Mouse (Mus musculus) heart, postnatal 0 days (tissue): ENCODE results near the gene Cyp2c23. TPM values are rescaled to one million over a fixed set of nuclear protein-coding genes. Genes with fewer than 3 reads are reported as not detected.

ENCODE experiments used
- ATAC-seq: fragments of 200-750 bp; cut with Nextera tagmentation; 2 replicates; pipeline ENCODE4 v1.8.0; 2017; ENCODE audit warnings: low read depth, moderate number of reproducible peaks, moderate library complexity; ENCODE audit not compliant: insufficient read depth
- DNase-seq: peaks from one replicate; pipeline ENCODE4 v3.0.0-alpha.2; 2016; ENCODE audit warnings: low spot score
- H3K27ac ChIP-seq: fragments of 300-500 bp; sonication (generic); 2 replicates; pipeline ENCODE4 v1.5.1; 2014; ENCODE audit warnings: low read depth, mild to moderate bottlenecking
- H3K27me3 ChIP-seq: fragments of 300-500 bp; sonication (generic); 2 replicates; pipeline ENCODE4 v1.6.1; 2014; ENCODE audit warnings: low read length, mixed read lengths; ENCODE audit not compliant: control insufficient read depth, insufficient read depth
- H3K36me3 ChIP-seq: fragments of 300-500 bp; sonication (generic); replicated peaks from 2 replicates; pipeline ENCODE4 v1.6.1; 2014; ENCODE audit warnings: low read length, mixed read lengths; ENCODE audit not compliant: control insufficient read depth, insufficient read depth
- H3K4me1 ChIP-seq: fragments of 300-500 bp; sonication (generic); 2 replicates; pipeline ENCODE4 v1.6.1; 2014; ENCODE audit warnings: antibody characterized with exemption; ENCODE audit not compliant: control insufficient read depth, insufficient read depth
- H3K4me2 ChIP-seq: fragments of 300-500 bp; sonication (generic); 2 replicates; pipeline ENCODE4 v1.6.1; 2014; ENCODE audit warnings: low read depth, mild to moderate bottlenecking, low read length, moderate library complexity
- H3K4me3 ChIP-seq: fragments of 300-500 bp; sonication (generic); 2 replicates; pipeline ENCODE4 v1.5.1; 2014; ENCODE audit warnings: low read depth, low read length
- H3K9ac ChIP-seq: fragments of 300-500 bp; sonication (generic); replicated peaks from 2 replicates; pipeline ENCODE4 v1.6.1; 2014; ENCODE audit warnings: low read depth, low read length, mixed read lengths
- H3K9me3 ChIP-seq: fragments of 300-500 bp; sonication (generic); replicated peaks from 2 replicates; pipeline ENCODE4 v1.6.1; 2016; ENCODE audit warnings: low read length; ENCODE audit not compliant: control insufficient read depth
- CTCF ChIP-seq: IDR thresholded peaks from 2 replicates; pipeline ENCODE4 v1.5.1; 2016; ENCODE audit warnings: antibody characterized with exemption, control low read depth, low read depth
- EP300 ChIP-seq: IDR thresholded peaks from 2 replicates; pipeline ENCODE4 v1.6.1; 2016; ENCODE audit warnings: antibody characterized with exemption, low read depth
- WGBS: fragments of 180-500 bp; shearing (Covaris S2); extraction: QIAGEN DNeasy Blood & Tissue Kit; methylation state at CpG from one replicate; pipeline ENCODE4 v1.1.7; 2014; 5-methylcytosine and 5-hydroxymethylcytosine counted together
- polyA plus RNA-seq: library from polyadenylated mRNA; unstranded; fragments of >200 nt; fragmentation: Nextera tagmentation; extraction: Ambion mirVana; gene quantifications from 2 replicates; pipeline ENCODE4 v1.2.1, GENCODE M21; 2015
- total RNA-seq: library from RNA; depleted of rRNA; stranded (reverse); fragments of >200 nt; gene quantifications from 2 replicates; pipeline ENCODE4 v1.2.3, GENCODE M21; 2014; ENCODE audit warnings: low replicate concordance; rRNA removed

Gene Cyp2c23
- total and polyA plus RNA-seq, 2 experiments from 2014 or later: not detected

GRCm38 (mm10) chr19:43957881-43958280, 71.1 kb downstream of the Cyp2c23 start:
- Histone ChIP-seq H3K27me3 (no peaks in the 10 kb centered on the region), H3K4me2 (no peak overlapping the region), H3K4me1 (no peaks in the 10 kb centered on the region), H3K27ac (no peak overlapping the region), H3K4me3 (no peak overlapping the region), H3K9me3 (no peaks in the 10 kb centered on the region), H3K36me3 (no peaks in the 10 kb centered on the region), H3K9ac (no peak overlapping the region)
- WGBS: 65% methylated on average over 4 of the region's 4 CpGs
- DNase-seq: no peak
- ATAC-seq: no peak
- no peak for TF ChIP-seq EP300
- no peak for TF ChIP-seq CTCF

- ATAC-seq (no peak), DNase-seq (no peak)
- Histone ChIP-seq H3K36me3 (no peaks in the 10 kb centered on the region), H3K4me3 (no peak overlapping the region), H3K4me2 (no peak overlapping the region), H3K4me1 (no peaks in the 10 kb centered on the region), H3K27me3 (no peaks in the 10 kb centered on the region), H3K9me3 (no peaks in the 10 kb centered on the region), H3K27ac (no peak overlapping the region), H3K9ac (no peak overlapping the region)
- TF ChIP-seq CTCF (no peak), EP300 (no peak)
- WGBS: 24% methylated on average over 4 of the region's 4 CpGs
These were observed 71.6 kb downstream of the Cyp2c23 start for GRCm38 (mm10) chr19:43957402-43957801.

GRCm38 (mm10) chr19:43955266-43955665, 73.7 kb downstream of the Cyp2c23 start:
- Histone ChIP-seq H3K4me3 (no peak overlapping the region), H3K27me3 (no peaks in the 10 kb centered on the region), H3K4me1 (no peaks in the 10 kb centered on the region), H3K4me2 (no peak overlapping the region), H3K9ac (no peak overlapping the region), H3K36me3 (no peaks in the 10 kb centered on the region), H3K27ac (no peak overlapping the region), H3K9me3 (no peaks in the 10 kb centered on the region)
- WGBS: 74% methylated on average over 5 of the region's 5 CpGs
- ATAC-seq (no peak), DNase-seq (no peak)
- no peak for TF ChIP-seq EP300
- TF ChIP-seq CTCF: no peak

Other genes with a start within 250 kb of the Cyp2c23 start
- gene Abcc2, start 247.0 kb downstream of the Cyp2c23 start, total RNA-seq: not detected in 2 replicates
- gene Abcc2, start 247.0 kb downstream of the Cyp2c23 start, polyA plus RNA-seq: not detected in 2 replicates
- gene Dnmbp, start 89.0 kb downstream of the Cyp2c23 start, total RNA-seq: 12.3 and 12.4 TPM in 2 replicates
- gene Dnmbp, start 89.0 kb downstream of the Cyp2c23 start, polyA plus RNA-seq: 5.8 and 6.0 TPM in 2 replicates
- not detected in 2 replicates for gene Cpn1, start 42.7 kb downstream of the Cyp2c23 start, total RNA-seq
- 0.12 and 0.15 TPM in 2 replicates for gene Cpn1, start 42.7 kb downstream of the Cyp2c23 start, polyA plus RNA-seq
- gene Erlin1, start 40.6 kb upstream of the Cyp2c23 start, total RNA-seq: 2.4 and 3.4 TPM in 2 replicates
- gene Erlin1, start 40.6 kb upstream of the Cyp2c23 start, polyA plus RNA-seq: 6.1 and 7.0 TPM in 2 replicates
- 14.7 and 47.1 TPM in 2 replicates for gene Chuk, start 78.3 kb upstream of the Cyp2c23 start, total RNA-seq
- 19.3 TPM in 2 replicates for gene Chuk, start 78.3 kb upstream of the Cyp2c23 start, polyA plus RNA-seq
- gene Cwf19l1, start 106.7 kb upstream of the Cyp2c23 start, total RNA-seq: 12.5 and 16.0 TPM in 2 replicates
- gene Cwf19l1, start 106.7 kb upstream of the Cyp2c23 start, polyA plus RNA-seq: 9.8 and 10.7 TPM in 2 replicates
- gene Bloc1s2, start 117.2 kb upstream of the Cyp2c23 start, total RNA-seq: 3.8 and 8.2 TPM in 2 replicates
- 43.4 and 49.7 TPM in 2 replicates for gene Bloc1s2, start 117.2 kb upstream of the Cyp2c23 start, polyA plus RNA-seq
- gene Pkd2l1, start 163.2 kb upstream of the Cyp2c23 start, total RNA-seq: not detected in 2 replicates
- not detected in 2 replicates for gene Pkd2l1, start 163.2 kb upstream of the Cyp2c23 start, polyA plus RNA-seq
- not detected in 2 replicates for gene Scd3, start 174.1 kb upstream of the Cyp2c23 start, total RNA-seq
- gene Scd3, start 174.1 kb upstream of the Cyp2c23 start, polyA plus RNA-seq: 0.14 TPM in 1 of 2 replicates, not detected in the other